Mouse (Mus musculus): ENCODE data around the gene Dnah17. TPM values are rescaled to one million over a fixed set of nuclear protein-coding genes. Genes with fewer than 3 reads are reported as not detected.

Gene Dnah17
- polyA plus RNA-seq, 1 experiment from 2014 or later, result 0.14 TPM

- Histone ChIP-seq H3K9ac (ENCODE audit: low read length) (no peak overlapping the region), H3K4me2 (ENCODE audit: low read length) (no peak overlapping the region), H3K9me3 (ENCODE audit: control insufficient read depth, low read length) (no peaks in the 10 kb centered on the region), H3K36me3 (ENCODE audit: control insufficient read depth, insufficient read depth, low read length) (no peaks in the 10 kb centered on the region), H3K4me3 (ENCODE audit: low read depth, low read length) (no peak overlapping the region), H3K4me1 (replicated peaks; ENCODE audit: control insufficient read depth, insufficient read depth, low read length) (peaks cover 9% of the 10 kb centered on the region), H3K27ac (ENCODE audit: low read depth) (peak overlapping the region; percentile 22; the same call in 1 of the 2 replicates), H3K27me3 (replicated peaks; ENCODE audit: control insufficient read depth, insufficient read depth, low read length) (no peaks in the 10 kb centered on the region)
- DNase-seq (ENCODE audit: low spot score) (no peak), ATAC-seq (replicated peaks; ENCODE audit: low FRiP score, low TSS enrichment, low read depth) (0 out of 2 replicates have a peak, but pooled peaks have one; percentile 24)
- WGBS, result 32% methylated on average over 14 of the region's 14 CpGs
These were observed 87.0 kb downstream of the Dnah17 start for GRCm38 (mm10) chr11:118043293-118043907.

- no peak overlapping the region for H3K4me2 ChIP-seq (ENCODE audit: low read length)
- H3K4me3 ChIP-seq (ENCODE audit: low read depth, low read length), result no peak overlapping the region
- DNase-seq (ENCODE audit: low spot score) (no peak), ATAC-seq (replicated peaks; ENCODE audit: low FRiP score, low TSS enrichment, low read depth) (no peak)
- H3K4me1 ChIP-seq (replicated peaks; ENCODE audit: control insufficient read depth, insufficient read depth, low read length), result peaks cover 9% of the 10 kb centered on the region
- no peaks in the 10 kb centered on the region for H3K36me3 ChIP-seq (ENCODE audit: control insufficient read depth, insufficient read depth, low read length)
- WGBS, result 79% methylated on average over 9 of the region's 9 CpGs
- H3K27me3 ChIP-seq (replicated peaks; ENCODE audit: control insufficient read depth, insufficient read depth, low read length), result no peaks in the 10 kb centered on the region
- no peaks in the 10 kb centered on the region for H3K9me3 ChIP-seq (ENCODE audit: control insufficient read depth, low read length)
- H3K9ac ChIP-seq (ENCODE audit: low read length), result no peak overlapping the region
- H3K27ac ChIP-seq (ENCODE audit: low read depth), result 0 out of 2 replicates have a peak overlapping the region, but pooled peaks have one; percentile 22
These were observed 87.6 kb downstream of the Dnah17 start for GRCm38 (mm10) chr11:118042791-118043190.

GRCm38 (mm10) chr11:118035068-118035467 lies 95.4 kb downstream of the Dnah17 start:
- DNase-seq (ENCODE audit: low spot score) (peak; percentile 56), ATAC-seq (replicated peaks; ENCODE audit: low FRiP score, low TSS enrichment, low read depth) (peak; percentile 50)
- Histone ChIP-seq H3K27me3 (replicated peaks; ENCODE audit: control insufficient read depth, insufficient read depth, low read length) (no peaks in the 10 kb centered on the region), H3K9me3 (ENCODE audit: control insufficient read depth, low read length) (0 out of 2 replicates have a peak, but pooled peaks cover 2% of the 10 kb centered on the region), H3K4me2 (ENCODE audit: low read length) (no peak overlapping the region), H3K27ac (ENCODE audit: low read depth) (0 out of 2 replicates have a peak overlapping the region, but pooled peaks have one; percentile 1), H3K36me3 (ENCODE audit: control insufficient read depth, insufficient read depth, low read length) (no peaks in the 10 kb centered on the region), H3K4me3 (ENCODE audit: low read depth, low read length) (no peak overlapping the region), H3K9ac (ENCODE audit: low read length) (no peak overlapping the region), H3K4me1 (replicated peaks; ENCODE audit: control insufficient read depth, insufficient read depth, low read length) (no peaks in the 10 kb centered on the region)
- 49% methylated on average over 9 of the region's 9 CpGs for WGBS

- WGBS, result 71% methylated on average over 13 of the region's 13 CpGs
- no peak overlapping the region for H3K27ac ChIP-seq (ENCODE audit: low read depth)
- H3K27me3 ChIP-seq (replicated peaks; ENCODE audit: control insufficient read depth, insufficient read depth, low read length), result no peaks in the 10 kb centered on the region
- H3K36me3 ChIP-seq (ENCODE audit: control insufficient read depth, insufficient read depth, low read length), result no peaks in the 10 kb centered on the region
- H3K9ac ChIP-seq (ENCODE audit: low read length), result no peak overlapping the region
- no peak overlapping the region for H3K4me3 ChIP-seq (ENCODE audit: low read depth, low read length)
- no peaks in the 10 kb centered on the region for H3K4me1 ChIP-seq (replicated peaks; ENCODE audit: control insufficient read depth, insufficient read depth, low read length)
- H3K9me3 ChIP-seq (ENCODE audit: control insufficient read depth, low read length), result 0 out of 2 replicates have a peak, but pooled peaks cover 2% of the 10 kb centered on the region
- no peak for ATAC-seq (replicated peaks; ENCODE audit: low FRiP score, low TSS enrichment, low read depth)
- no peak overlapping the region for H3K4me2 ChIP-seq (ENCODE audit: low read length)
- no peak for DNase-seq (ENCODE audit: low spot score)
These were observed 96.0 kb downstream of the Dnah17 start for GRCm38 (mm10) chr11:118034395-118034794.

GRCm38 (mm10) chr11:118031134-118031533 lies 99.3 kb downstream of the Dnah17 start:
- Histone ChIP-seq H3K27me3 (replicated peaks; ENCODE audit: control insufficient read depth, insufficient read depth, low read length) (no peaks in the 10 kb centered on the region), H3K36me3 (ENCODE audit: control insufficient read depth, insufficient read depth, low read length) (no peaks in the 10 kb centered on the region), H3K4me2 (ENCODE audit: low read length) (no peak overlapping the region), H3K9me3 (ENCODE audit: control insufficient read depth, low read length) (0 out of 2 replicates have a peak, but pooled peaks cover 2% of the 10 kb centered on the region), H3K9ac (ENCODE audit: low read length) (no peak overlapping the region), H3K27ac (ENCODE audit: low read depth) (no peak overlapping the region), H3K4me3 (ENCODE audit: low read depth, low read length) (no peak overlapping the region), H3K4me1 (replicated peaks; ENCODE audit: control insufficient read depth, insufficient read depth, low read length) (no peaks in the 10 kb centered on the region)
- 80% methylated on average over 9 of the region's 9 CpGs for WGBS
- ATAC-seq (replicated peaks; ENCODE audit: low FRiP score, low TSS enrichment, low read depth) (no peak), DNase-seq (ENCODE audit: low spot score) (no peak)

GRCm38 (mm10) chr11:118029170-118029569 lies 101.3 kb downstream of the Dnah17 start:
- 0 out of 2 replicates have a peak, but pooled peaks cover 2% of the 10 kb centered on the region for H3K9me3 ChIP-seq (ENCODE audit: control insufficient read depth, low read length)
- ATAC-seq (replicated peaks; ENCODE audit: low FRiP score, low TSS enrichment, low read depth), result no peak
- no peak overlapping the region for H3K4me2 ChIP-seq (ENCODE audit: low read length)
- WGBS, result 87% methylated on average over 6 of the region's 6 CpGs
- H3K9ac ChIP-seq (ENCODE audit: low read length), result no peak overlapping the region
- peaks cover 13% of the 10 kb centered on the region for H3K36me3 ChIP-seq (ENCODE audit: control insufficient read depth, insufficient read depth, low read length)
- H3K4me1 ChIP-seq (replicated peaks; ENCODE audit: control insufficient read depth, insufficient read depth, low read length), result no peaks in the 10 kb centered on the region
- H3K27ac ChIP-seq (ENCODE audit: low read depth), result no peak overlapping the region
- no peaks in the 10 kb centered on the region for H3K27me3 ChIP-seq (replicated peaks; ENCODE audit: control insufficient read depth, insufficient read depth, low read length)
- DNase-seq (ENCODE audit: low spot score), result no peak
- H3K4me3 ChIP-seq (ENCODE audit: low read depth, low read length), result no peak overlapping the region

- Histone ChIP-seq H3K9me3 (ENCODE audit: control insufficient read depth, low read length) (no peaks in the 10 kb centered on the region), H3K4me1 (replicated peaks; ENCODE audit: control insufficient read depth, insufficient read depth, low read length) (no peaks in the 10 kb centered on the region), H3K27me3 (replicated peaks; ENCODE audit: control insufficient read depth, insufficient read depth, low read length) (no peaks in the 10 kb centered on the region), H3K4me2 (ENCODE audit: low read length) (no peak overlapping the region), H3K9ac (ENCODE audit: low read length) (no peak overlapping the region), H3K36me3 (ENCODE audit: control insufficient read depth, insufficient read depth, low read length) (peaks cover 40% of the 10 kb centered on the region), H3K27ac (ENCODE audit: low read depth) (no peak overlapping the region), H3K4me3 (ENCODE audit: low read depth, low read length) (no peak overlapping the region)
- DNase-seq (ENCODE audit: low spot score) (no peak), ATAC-seq (replicated peaks; ENCODE audit: low FRiP score, low TSS enrichment, low read depth) (no peak)
- 55% methylated on average over 2 of the region's 2 CpGs for WGBS
These were observed 106.3 kb downstream of the Dnah17 start for GRCm38 (mm10) chr11:118024111-118024510.

- peaks cover 41% of the 10 kb centered on the region for H3K36me3 ChIP-seq (ENCODE audit: control insufficient read depth, insufficient read depth, low read length)
- DNase-seq (ENCODE audit: low spot score) (no peak), ATAC-seq (replicated peaks; ENCODE audit: low FRiP score, low TSS enrichment, low read depth) (no peak)
- H3K4me2 ChIP-seq (ENCODE audit: low read length), result no peak overlapping the region
- H3K9me3 ChIP-seq (ENCODE audit: control insufficient read depth, low read length), result no peaks in the 10 kb centered on the region
- WGBS, result 91% methylated on average over 7 of the region's 7 CpGs
- no peaks in the 10 kb centered on the region for H3K27me3 ChIP-seq (replicated peaks; ENCODE audit: control insufficient read depth, insufficient read depth, low read length)
- no peak overlapping the region for H3K4me3 ChIP-seq (ENCODE audit: low read depth, low read length)
- H3K9ac ChIP-seq (ENCODE audit: low read length), result no peak overlapping the region
- H3K4me1 ChIP-seq (replicated peaks; ENCODE audit: control insufficient read depth, insufficient read depth, low read length), result no peaks in the 10 kb centered on the region
- H3K27ac ChIP-seq (ENCODE audit: low read depth), result no peak overlapping the region
These were observed 107.0 kb downstream of the Dnah17 start for GRCm38 (mm10) chr11:118023475-118023874.

GRCm38 (mm10) chr11:118021806-118022205 lies 108.6 kb downstream of the Dnah17 start:
- no peaks in the 10 kb centered on the region for H3K9me3 ChIP-seq (ENCODE audit: control insufficient read depth, low read length)
- ATAC-seq (replicated peaks; ENCODE audit: low FRiP score, low TSS enrichment, low read depth) (no peak; the same call in 1 of the 2 replicates), DNase-seq (ENCODE audit: low spot score) (peak; percentile 82)
- H3K9ac ChIP-seq (ENCODE audit: low read length), result no peak overlapping the region
- H3K27me3 ChIP-seq (replicated peaks; ENCODE audit: control insufficient read depth, insufficient read depth, low read length), result no peaks in the 10 kb centered on the region
- no peak overlapping the region for H3K4me3 ChIP-seq (ENCODE audit: low read depth, low read length)
- H3K4me1 ChIP-seq (replicated peaks; ENCODE audit: control insufficient read depth, insufficient read depth, low read length), result no peaks in the 10 kb centered on the region
- H3K27ac ChIP-seq (ENCODE audit: low read depth), result no peak overlapping the region
- H3K36me3 ChIP-seq (ENCODE audit: control insufficient read depth, insufficient read depth, low read length), result peaks cover 51% of the 10 kb centered on the region
- no peak overlapping the region for H3K4me2 ChIP-seq (ENCODE audit: low read length)
- WGBS, result 77% methylated on average over 1 of the region's 1 CpGs
